Mouse (Mus musculus) neural tube, embryonic 10.5 days (tissue): Measurements from ENCODE around the gene Scgb1b18.
"Not testable (repeated sequence)": the region's sequence is repeated elsewhere in the genome, so short reads cannot be mapped to it uniquely, and the experiment has no call there.

Experiments used
- DNase-seq: peaks from one replicate; pipeline ENCODE4 v3.0.0-alpha.2; 2017; ENCODE audit warnings: low spot score; ENCODE audit errors: extremely low spot score

Scgb1b18 gene

GRCm38 (mm10) chr7:33185268-33185667, at the start of gene Scgb1b18:
TSS of gene Scgb1b18 (plus strand) at chr7:33185568.
- DNase-seq, result not testable (repeated sequence)

- not testable (repeated sequence) for DNase-seq
Observed at GRCm38 (mm10) chr7:33173764-33174163, 11.6 kb upstream of the Scgb1b18 start, which contains the start of gene Scgb2b18. TSS of gene Scgb2b18 (minus strand) at chr7:33173864.
